Comparison of ENCODE assay signal across 14 mouse cellular contexts in the genomic region with DNA sequence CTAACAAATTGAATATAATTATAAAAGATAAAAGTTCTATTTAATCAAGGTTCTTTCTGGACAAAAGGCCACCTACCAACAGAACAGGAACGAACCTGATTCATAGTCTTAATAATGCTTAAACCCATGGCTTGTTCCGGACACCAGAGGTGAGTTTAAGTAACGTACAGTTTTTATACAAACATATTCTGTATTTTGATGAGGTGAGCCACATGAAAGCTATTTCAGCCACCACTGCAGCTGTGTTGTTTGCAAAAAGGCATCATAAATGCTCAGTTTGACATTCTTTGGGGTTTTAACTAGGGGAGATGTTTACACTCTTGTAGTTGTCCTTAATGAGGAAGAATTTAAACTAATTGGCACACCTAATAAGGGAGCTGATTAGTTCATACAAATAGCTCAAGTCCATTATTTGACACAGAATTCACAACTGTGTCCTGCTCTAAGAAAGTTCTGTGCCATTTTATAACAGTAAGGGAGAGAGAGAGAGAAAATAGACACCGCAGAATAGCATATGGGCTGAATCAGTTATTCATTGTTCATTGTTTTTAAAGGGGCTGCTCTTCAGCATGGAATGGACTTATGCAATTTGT.
A peak's percentile ranks its signal among the peaks of the same experiment; 100 is the strongest.
DNase-seq lines count a peak whose midpoint lies in the region; ATAC-seq lines count a peak whose summit lies in the region.
"Had no signal": no experiment of that assay in that cellular context is flagged by ENCODE, and none has a peak within 500 bp of the region (broad histone marks: within the 10 kb centered on the region; RNA-seq: fewer than 3 reads in every experiment).

No protein-coding gene starts in this region.

- 65% methylated on average over 4 of the region's 4 CpGs for whole genome bisulfite sequencing in midbrain, embryonic 11.5 days
- 63% methylated on average over 4 of the region's 4 CpGs for WGBS in midbrain, embryonic 10.5 days
- 8% methylated on average over 4 of the region's 4 CpGs for WGBS in forebrain, embryonic 15.5 days
- 68% methylated on average over 4 of the region's 4 CpGs for WGBS in midbrain, embryonic 14.5 days

- no peaks in the 10 kb centered on the region for H3K4me1 ChIP-seq in midbrain, embryonic 11.5 days (ENCODE audit: control insufficient read depth, insufficient read depth, low read length)
- peaks cover 12% of the 10 kb centered on the region for H3K4me1 ChIP-seq in midbrain, embryonic 10.5 days
- peaks cover 16% of the 10 kb centered on the region for H3K4me1 ChIP-seq in forebrain, embryonic 15.5 days
- H3K4me1 ChIP-seq in midbrain, embryonic 14.5 days (ENCODE audit: control insufficient read depth, insufficient read depth, low read length), result no peaks in the 10 kb centered on the region
- H3K4me1 ChIP-seq: heart, embryonic 10.5 days had no signal

- no peak overlapping the region for H3K4me2 ChIP-seq in midbrain, embryonic 11.5 days
- H3K4me2 ChIP-seq in forebrain, embryonic 15.5 days (replicated peaks), result peak overlapping the region; percentile 30
- no peak overlapping the region for H3K4me2 ChIP-seq in midbrain, embryonic 14.5 days (ENCODE audit: low read length)

- no peak overlapping the region for H3K27ac ChIP-seq in midbrain, embryonic 11.5 days (ENCODE audit: low read depth, low read length)
- H3K27ac ChIP-seq in midbrain, embryonic 10.5 days (replicated peaks), result no peak overlapping the region
- H3K27ac ChIP-seq in forebrain, embryonic 15.5 days (replicated peaks), result peak overlapping the region; percentile 63
- H3K27ac ChIP-seq in midbrain, embryonic 14.5 days (replicated peaks; ENCODE audit: low read depth, low read length), result no peak overlapping the region
- H3K27ac ChIP-seq: gastrocnemius, adult 2 months; heart, embryonic 10.5 days; kidney, postnatal 0 days; macrophage had no signal

- ATAC-seq in midbrain, embryonic 11.5 days (ENCODE audit: low FRiP score), result peak; percentile 57; the same call in 1 of the 2 replicates
- ATAC-seq in forebrain, embryonic 15.5 days (replicated peaks), result peak; percentile 73
- no peak; the same call in 1 of the 2 replicates for ATAC-seq in midbrain, embryonic 14.5 days (ENCODE audit: low FRiP score, low TSS enrichment)
- ATAC-seq: intestine, postnatal 0 days had no signal

- no peaks in the 10 kb centered on the region for H3K27me3 ChIP-seq in midbrain, embryonic 11.5 days (ENCODE audit: control insufficient read depth, insufficient read depth, low read length)
- H3K27me3 ChIP-seq in midbrain, embryonic 10.5 days (ENCODE audit: low read depth, poor library complexity, severe bottlenecking), result no peaks in the 10 kb centered on the region
- no peaks in the 10 kb centered on the region for H3K27me3 ChIP-seq in forebrain, embryonic 15.5 days
- no peaks in the 10 kb centered on the region for H3K27me3 ChIP-seq in midbrain, embryonic 14.5 days (ENCODE audit: control insufficient read depth, insufficient read depth, low read length)

- intact Hi-C loops in heart, postnatal 10 days (cut with DNase I), result no loop called here

- H3K4me3 ChIP-seq in midbrain, embryonic 11.5 days (ENCODE audit: low read depth, low read length), result no peak overlapping the region
- H3K4me3 ChIP-seq in midbrain, embryonic 10.5 days, result no peak overlapping the region
- no peak overlapping the region for H3K4me3 ChIP-seq in forebrain, embryonic 15.5 days
- no peak overlapping the region for H3K4me3 ChIP-seq in midbrain, embryonic 14.5 days (replicated peaks; ENCODE audit: low read depth, low read length)
- H3K4me3 ChIP-seq: gastrocnemius, adult 2 months; heart, embryonic 10.5 days had no signal

- DNase-seq in midbrain, embryonic 11.5 days (ENCODE audit: low spot score, missing footprints), result peak; percentile 85
- DNase-seq in midbrain, embryonic 10.5 days (ENCODE audit: low spot score), result no peak
- peak; percentile 19 for DNase-seq in midbrain, embryonic 14.5 days
- DNase-seq in spleen, postnatal 4 days (ENCODE audit: low spot score in 2 of 2), result no peak
- no peak for DNase-seq in heart, postnatal 10 days
- DNase-seq in layer of hippocampus, postnatal 10 days (ENCODE audit: low spot score in 2 of 2), result no peak
- DNase-seq: adrenal gland, postnatal 14 days; cerebellum, adult 8-10 months; gastrocnemius, adult 2 months had no signal

- H3K36me3 ChIP-seq in midbrain, embryonic 11.5 days (ENCODE audit: control insufficient read depth, insufficient read depth, low read length), result no peaks in the 10 kb centered on the region
- no peaks in the 10 kb centered on the region for H3K36me3 ChIP-seq in midbrain, embryonic 10.5 days
- H3K36me3 ChIP-seq in forebrain, embryonic 15.5 days, result no peaks in the 10 kb centered on the region
- no peaks in the 10 kb centered on the region for H3K36me3 ChIP-seq in midbrain, embryonic 14.5 days (ENCODE audit: control insufficient read depth, insufficient read depth, low read length)
- H3K36me3 ChIP-seq: heart, embryonic 10.5 days had no signal

- no peaks in the 10 kb centered on the region for H3K9me3 ChIP-seq in midbrain, embryonic 11.5 days (ENCODE audit: control insufficient read depth, low read length)
- no peaks in the 10 kb centered on the region for H3K9me3 ChIP-seq in midbrain, embryonic 10.5 days (replicated peaks)
- no peaks in the 10 kb centered on the region for H3K9me3 ChIP-seq in forebrain, embryonic 15.5 days
- H3K9me3 ChIP-seq in midbrain, embryonic 14.5 days (ENCODE audit: control insufficient read depth, low read length), result no peaks in the 10 kb centered on the region
- H3K9me3 ChIP-seq: heart, embryonic 10.5 days had no signal

- H3K9ac ChIP-seq in midbrain, embryonic 11.5 days (ENCODE audit: low read length), result no peak overlapping the region
- H3K9ac ChIP-seq in forebrain, embryonic 15.5 days (replicated peaks), result no peak overlapping the region
- no peak overlapping the region for H3K9ac ChIP-seq in midbrain, embryonic 14.5 days (replicated peaks; ENCODE audit: low read length)

Comparison
In these comparisons a context has a peak if more than half of its experiments do, and no peak if none do; other contexts are left out.
1. DNase-seq: peak in midbrain, embryonic 11.5 days (single experiment) and midbrain, embryonic 14.5 days (single experiment); none in midbrain, embryonic 10.5 days (single experiment), spleen, postnatal 4 days (0 of 2), heart, postnatal 10 days (0 of 2) and layer of hippocampus, postnatal 10 days (0 of 2).